Mouse (Mus musculus) heart, embryonic 14.5 days (tissue): ENCODE results near the gene Mgat5. TPM values are rescaled to one million over a fixed set of nuclear protein-coding genes. Genes with fewer than 3 reads are reported as not detected.

Experiments used
- ATAC-seq: fragments of 200-750 bp; cut with Nextera tagmentation; 2 replicates; pipeline ENCODE4 v1.8.0; 2017; ENCODE audit warnings: low read depth, moderate TSS enrichment; ENCODE audit not compliant: insufficient number of reproducible peaks, insufficient read depth, low FRiP score
- H3K27ac ChIP-seq, 2 experiments: fragments of 200-500 bp in 1 of 2; fragments of 300-500 bp in 1 of 2; sonication (generic) in 1 of 2; replicated peaks in 1 of 2; 2 replicates each; pipeline ENCODE4 v1.5.1; 2012 to 2014; ENCODE audit warnings: low read depth in 2 of 2, low read length in 2 of 2, control low read depth in 1 of 2, mild to moderate bottlenecking in 1 of 2, mixed read lengths in 1 of 2; ENCODE audit not compliant: control insufficient read depth in 1 of 2, insufficient read depth in 1 of 2
- H3K27me3 ChIP-seq: fragments of 300-500 bp; sonication (generic); 2 replicates; pipeline ENCODE4 v1.6.1; 2014; ENCODE audit warnings: mild to moderate bottlenecking, low read length, control low read depth; ENCODE audit not compliant: control insufficient read depth, insufficient read depth
- H3K36me3 ChIP-seq: fragments of 300-500 bp; sonication (generic); 2 replicates; pipeline ENCODE4 v1.6.1; 2014; ENCODE audit warnings: mild to moderate bottlenecking, control low read depth, low read length, mixed read lengths; ENCODE audit not compliant: control insufficient read depth, insufficient read depth
- H3K4me1 ChIP-seq, 2 experiments: fragments of 200-500 bp in 1 of 2; fragments of 300-500 bp in 1 of 2; sonication (generic) in 1 of 2; 2 replicates each; pipeline ENCODE4 v1.6.1; 2012 to 2014; ENCODE audit warnings: low read length in 2 of 2, control low read depth in 1 of 2, mixed read lengths in 1 of 2; ENCODE audit not compliant: control insufficient read depth in 2 of 2, insufficient read depth in 2 of 2
- H3K4me2 ChIP-seq: fragments of 300-500 bp; sonication (generic); 2 replicates; pipeline ENCODE4 v1.6.1; 2014; ENCODE audit warnings: mild to moderate bottlenecking, low read length
- H3K4me3 ChIP-seq, 2 experiments: fragments of 200-500 bp in 1 of 2; fragments of 300-500 bp in 1 of 2; sonication (generic) in 1 of 2; 2 replicates each; pipeline ENCODE4 v1.5.1; 2012 to 2014; ENCODE audit warnings: low read length in 2 of 2, mild to moderate bottlenecking in 2 of 2, control low read depth in 1 of 2, low read depth in 1 of 2, moderate library complexity in 1 of 2; ENCODE audit not compliant: control insufficient read depth in 1 of 2, insufficient read depth in 1 of 2
- H3K9ac ChIP-seq: fragments of 300-500 bp; sonication (generic); 2 replicates; pipeline ENCODE4 v1.6.1; 2014; ENCODE audit warnings: mild to moderate bottlenecking, low read length
- H3K9me3 ChIP-seq: fragments of 300-500 bp; sonication (generic); 2 replicates; pipeline ENCODE4 v1.6.1; 2016; ENCODE audit warnings: low read length, control low read depth; ENCODE audit not compliant: control insufficient read depth
- WGBS: fragments of 180-500 bp; shearing (Covaris S2); extraction: QIAGEN DNeasy Blood & Tissue Kit; methylation state at CpG from one replicate; pipeline ENCODE4 v1.1.7; 2014; 5-methylcytosine and 5-hydroxymethylcytosine counted together
- polyA plus RNA-seq: library from polyadenylated mRNA; unstranded; fragments of >200 nt; fragmentation: Nextera tagmentation; extraction: Ambion mirVana; gene quantifications from 2 replicates; pipeline ENCODE4 v1.2.1, GENCODE M21; 2014

The Mgat5 gene
- polyA plus RNA-seq, 1 experiment from 2014 or later, result 6.0 TPM

- H3K4me1 ChIP-seq, result no peaks in the 10 kb centered on the region; a peak in 1 of 4 replicates
- H3K4me3 ChIP-seq, result no peak overlapping the region
- H3K9me3 ChIP-seq, result no peaks in the 10 kb centered on the region
- H3K36me3 ChIP-seq, result peaks cover 32% of the 10 kb centered on the region
- H3K9ac ChIP-seq, result no peak overlapping the region
- H3K27me3 ChIP-seq, result no peaks in the 10 kb centered on the region
- no peak for ATAC-seq
- H3K27ac ChIP-seq, result no peak overlapping the region
- H3K4me2 ChIP-seq, result no peak overlapping the region
- WGBS, result 92% methylated on average over 7 of the region's 7 CpGs
Measured at GRCm38 (mm10) chr1:127383071-127383470, 178.3 kb downstream of the Mgat5 start.

- no peak overlapping the region for H3K27ac ChIP-seq
- H3K4me3 ChIP-seq, result no peak overlapping the region
- no peaks in the 10 kb centered on the region for H3K9me3 ChIP-seq
- H3K9ac ChIP-seq, result no peak overlapping the region
- H3K36me3 ChIP-seq, result peaks cover 56% of the 10 kb centered on the region
- no peak for ATAC-seq
- no peaks in the 10 kb centered on the region for H3K27me3 ChIP-seq
- WGBS, result 79% methylated on average over 7 of the region's 7 CpGs
- H3K4me1 ChIP-seq, result no peaks in the 10 kb centered on the region
- no peak overlapping the region for H3K4me2 ChIP-seq
Measured at GRCm38 (mm10) chr1:127387226-127387625, 182.4 kb downstream of the Mgat5 start.

GRCm38 (mm10) chr1:127387661-127388060 lies 182.8 kb downstream of the Mgat5 start:
- H3K36me3 ChIP-seq, result peaks cover 56% of the 10 kb centered on the region
- no peak for ATAC-seq
- no peak overlapping the region for H3K4me2 ChIP-seq
- 89% methylated on average over 9 of the region's 9 CpGs for WGBS
- H3K9me3 ChIP-seq, result no peaks in the 10 kb centered on the region
- H3K4me3 ChIP-seq, result no peak overlapping the region
- H3K4me1 ChIP-seq, result no peaks in the 10 kb centered on the region
- no peak overlapping the region for H3K9ac ChIP-seq
- no peak overlapping the region for H3K27ac ChIP-seq
- no peaks in the 10 kb centered on the region for H3K27me3 ChIP-seq

- no peak overlapping the region for H3K4me2 ChIP-seq
Measured at GRCm38 (mm10) chr1:127394716-127395115, 189.9 kb downstream of the Mgat5 start.

GRCm38 (mm10) chr1:127395724-127396123 lies 190.9 kb downstream of the Mgat5 start:
- 91% methylated on average over 5 of the region's 5 CpGs for WGBS

More at GRCm38 (mm10) chr1:127394716-127395115, 189.9 kb downstream of the Mgat5 start:
- Histone ChIP-seq H3K4me3 (no peak overlapping the region), H3K4me1 (no peaks in the 10 kb centered on the region; a peak in 1 of 4 replicates), H3K9ac (no peak overlapping the region), H3K36me3 (peaks cover 38% of the 10 kb centered on the region), H3K27ac (no peak overlapping the region), H3K27me3 (no peaks in the 10 kb centered on the region), H3K9me3 (no peaks in the 10 kb centered on the region)
- ATAC-seq, result no peak
- 95% methylated on average over 2 of the region's 2 CpGs for WGBS

GRCm38 (mm10) chr1:127396569-127397349 lies 191.9 kb downstream of the Mgat5 start:
- WGBS, result 78% methylated on average over 12 of the region's 12 CpGs
- Histone ChIP-seq H3K9me3 (no peaks in the 10 kb centered on the region), H3K4me2 (no peak overlapping the region), H3K27ac (no peak overlapping the region), H3K9ac (no peak overlapping the region), H3K4me3 (no peak overlapping the region), H3K36me3 (peaks cover 27% of the 10 kb centered on the region), H3K4me1 (no peaks in the 10 kb centered on the region; a peak in 1 of 4 replicates), H3K27me3 (no peaks in the 10 kb centered on the region)
- ATAC-seq, result no peak

More at GRCm38 (mm10) chr1:127395724-127396123, 190.9 kb downstream of the Mgat5 start:
- Histone ChIP-seq H3K4me1 (no peaks in the 10 kb centered on the region; a peak in 1 of 4 replicates), H3K9ac (no peak overlapping the region), H3K27ac (no peak overlapping the region), H3K36me3 (peaks cover 37% of the 10 kb centered on the region), H3K27me3 (no peaks in the 10 kb centered on the region), H3K4me3 (no peak overlapping the region), H3K4me2 (no peak overlapping the region), H3K9me3 (no peaks in the 10 kb centered on the region)
- no peak for ATAC-seq

- peaks cover 26% of the 10 kb centered on the region for H3K36me3 ChIP-seq
- ATAC-seq, result no peak
- H3K4me3 ChIP-seq, result no peak overlapping the region
- H3K4me1 ChIP-seq, result no peaks in the 10 kb centered on the region; a peak in 1 of 4 replicates
- H3K4me2 ChIP-seq, result no peak overlapping the region
- H3K27me3 ChIP-seq, result no peaks in the 10 kb centered on the region
- WGBS, result 86% methylated on average over 13 of the region's 13 CpGs
- no peak overlapping the region for H3K27ac ChIP-seq
- no peak overlapping the region for H3K9ac ChIP-seq
- H3K9me3 ChIP-seq, result no peaks in the 10 kb centered on the region
Measured at GRCm38 (mm10) chr1:127397396-127397795, 192.6 kb downstream of the Mgat5 start.
